Mouse (Mus musculus): ENCODE data around the gene Pced1b. TPM values are rescaled to one million over a fixed set of nuclear protein-coding genes. Genes with fewer than 3 reads are reported as not detected.

The Pced1b gene
- total RNA-seq, 2 experiments from 2014 or later: 7.7 to 8.1 TPM

DNA sequence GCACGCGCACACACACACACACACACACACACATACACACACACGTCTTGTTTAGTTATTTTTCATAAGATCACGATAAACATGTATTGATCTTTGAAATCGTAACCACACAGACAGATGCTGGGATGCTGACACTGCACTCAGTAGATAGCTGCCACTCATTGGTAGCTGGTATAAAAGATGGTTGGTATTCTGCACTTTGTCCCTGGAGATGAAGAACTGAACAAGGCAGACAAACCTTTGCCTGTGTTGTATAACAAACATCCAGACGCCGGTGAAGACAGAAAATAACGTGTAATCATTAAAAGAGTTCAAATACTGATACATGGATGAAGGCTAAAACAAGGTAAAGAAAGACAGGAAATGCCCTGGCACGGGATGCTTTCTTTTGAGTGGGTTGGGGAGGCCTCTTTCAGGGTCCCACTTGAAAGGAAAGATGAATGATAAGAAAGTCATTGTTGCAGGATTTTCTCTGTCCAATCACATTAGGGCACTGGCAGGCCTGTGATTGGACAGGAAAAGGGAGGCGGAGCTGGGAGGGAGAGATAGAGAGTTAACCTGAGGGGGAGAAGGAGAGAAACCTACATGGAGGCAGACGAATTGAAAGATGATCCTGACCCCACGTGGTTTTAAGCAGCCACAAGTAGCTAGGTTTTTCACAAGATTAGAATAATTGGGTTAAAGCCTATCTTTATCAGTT is 182.4 kb downstream of the Pced1b start:
- DNase-seq (ENCODE audit: low spot score in 2 of 2): no peak

DNA sequence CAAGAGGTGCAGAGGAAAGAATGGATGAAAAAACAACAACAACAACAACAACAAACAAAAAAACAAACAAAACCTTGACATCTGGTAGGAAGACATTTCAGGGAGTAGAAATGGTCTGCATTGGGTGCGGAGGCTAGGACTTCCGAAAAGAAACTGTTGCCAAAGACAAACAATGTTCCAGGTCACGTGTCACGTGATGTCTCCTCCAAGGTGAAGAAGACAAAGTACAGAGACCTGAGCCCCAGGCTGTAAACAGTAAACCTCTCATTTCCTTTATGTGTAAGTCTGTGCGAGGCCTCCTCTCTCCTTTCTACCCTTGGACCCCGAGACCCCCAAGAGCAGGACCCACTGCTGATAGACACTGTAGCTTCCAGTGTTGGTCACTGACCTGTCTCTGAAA is 184.6 kb downstream of the Pced1b start:
- DNase-seq (ENCODE audit: low spot score in 2 of 2): no peak

DNA sequence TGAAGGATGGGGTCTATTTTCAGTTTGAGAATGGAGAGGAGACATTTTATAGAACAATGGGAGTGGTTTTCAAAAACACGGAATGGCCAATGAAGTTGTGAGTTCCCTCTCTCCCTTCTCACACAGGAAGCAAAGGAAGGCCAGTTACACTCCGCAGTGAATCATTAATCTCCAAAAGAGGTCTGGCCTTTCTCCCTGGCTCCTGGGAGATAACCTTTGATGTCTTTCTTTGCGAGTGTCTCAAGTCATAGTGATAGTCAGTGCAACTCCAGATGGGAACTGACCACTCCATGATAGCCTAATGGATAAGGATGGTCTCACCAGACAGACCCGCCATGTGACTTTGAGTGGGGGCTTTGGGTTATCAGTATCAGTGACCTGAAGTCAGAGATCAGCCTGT is 185.3 kb downstream of the Pced1b start:
- no peak for DNase-seq (ENCODE audit: low spot score in 2 of 2)

Other genes with a start within 250 kb of the Pced1b start
- 1 to 10 TPM in 1 of 2 experiments, under 1 TPM in 1; 0.95 to 1.1 TPM for gene Slc38a4, start 191.2 kb upstream of the Pced1b start, total RNA-seq (2021)
- 10 to 100 TPM; 21.1 to 26.2 TPM for gene Amigo2, start 180 bp downstream of the Pced1b start, total RNA-seq (2021)

Measured in layer of hippocampus, postnatal 14 days (tissue).